Mouse (Mus musculus): ENCODE data around the gene Il9.

DNA sequence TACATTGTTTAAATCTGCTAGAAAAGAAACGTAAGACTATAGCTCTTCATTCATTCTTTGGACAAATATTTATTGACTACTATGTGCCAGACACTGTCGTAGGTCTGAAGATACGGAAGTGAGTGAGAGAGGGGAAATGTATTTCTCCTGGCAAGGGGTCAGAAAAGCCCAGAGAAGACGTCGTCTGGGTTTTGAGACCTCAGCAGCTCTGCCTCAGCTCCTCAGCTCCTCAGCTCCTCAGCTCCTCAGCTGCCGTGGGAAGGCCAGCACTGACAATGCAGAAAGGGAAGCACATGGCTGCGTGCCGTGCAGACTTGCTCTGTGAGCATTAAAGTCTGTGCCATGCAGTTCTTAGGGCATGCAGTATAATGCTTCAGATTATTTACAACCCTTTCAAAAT is 47.6 kb upstream of the Il9 start:
- TF ChIP-seq CEBPB (IDR thresholded peaks at IDR 0.05; ENCODE audit: insufficient read depth, poor library complexity, severe bottlenecking) (no peak), MYOG (IDR thresholded peaks at IDR 0.05; ENCODE audit: control insufficient read depth in 1 of 3, insufficient read depth in 1 of 3, insufficient read length in 2 of 3, low read depth in 2 of 3) (no peak), E2F4 (IDR thresholded peaks at IDR 0.05; ENCODE audit: insufficient read depth) (no peak)
